Mouse (Mus musculus) forebrain, embryonic 15.5 days (tissue): Measurements from ENCODE around the gene Cdkn3. TPM values are rescaled to one million over a fixed set of nuclear protein-coding genes. Genes with fewer than 3 reads are reported as not detected.
"Not testable (repeated sequence)": the region's sequence is repeated elsewhere in the genome, so short reads cannot be mapped to it uniquely, and the experiment has no call there.

ENCODE experiments used
- ATAC-seq: fragments of 200-750 bp; cut with Nextera tagmentation; replicated peaks from 2 replicates; pipeline ENCODE4 v1.8.0; 2017; ENCODE audit warnings: mild to moderate bottlenecking, moderate TSS enrichment, moderate library complexity
- H3K27ac ChIP-seq: fragments of 300-500 bp; sonication (generic); replicated peaks from 2 replicates; pipeline ENCODE4 v1.5.1; 2015; ENCODE audit warnings: mild to moderate bottlenecking, inconsistent platforms
- H3K27me3 ChIP-seq: fragments of 300-500 bp; sonication (generic); 2 replicates; pipeline ENCODE4 v1.6.1; 2015; ENCODE audit warnings: inconsistent platforms
- H3K36me3 ChIP-seq: fragments of 300-500 bp; sonication (generic); 2 replicates; pipeline ENCODE4 v1.6.1; 2015; ENCODE audit warnings: mild to moderate bottlenecking, inconsistent platforms
- H3K4me1 ChIP-seq: fragments of 300-500 bp; sonication (generic); 2 replicates; pipeline ENCODE4 v1.6.1; 2015; ENCODE audit warnings: inconsistent platforms
- H3K4me2 ChIP-seq: fragments of 300-500 bp; sonication (generic); replicated peaks from 2 replicates; pipeline ENCODE4 v1.6.1; 2015; ENCODE audit warnings: mild to moderate bottlenecking, inconsistent platforms
- H3K4me3 ChIP-seq: fragments of 300-500 bp; sonication (generic); 2 replicates; pipeline ENCODE4 v1.5.1; 2015; ENCODE audit warnings: mild to moderate bottlenecking, inconsistent platforms
- H3K9ac ChIP-seq: fragments of 300-500 bp; sonication (generic); replicated peaks from 2 replicates; pipeline ENCODE4 v1.6.1; 2015; ENCODE audit warnings: mild to moderate bottlenecking, inconsistent platforms
- H3K9me3 ChIP-seq: fragments of 300-500 bp; sonication (generic); 2 replicates; pipeline ENCODE4 v1.6.1; 2016; ENCODE audit warnings: inconsistent platforms
- WGBS: fragments of 180-500 bp; shearing (Covaris S2); methylation state at CpG from one replicate; pipeline ENCODE4 v1.1.7; 2015; ENCODE audit warnings: mixed read lengths; 5-methylcytosine and 5-hydroxymethylcytosine counted together
- polyA plus RNA-seq: library from polyadenylated mRNA; unstranded; fragments of >200 nt; fragmentation: Nextera tagmentation; extraction: Ambion mirVana; gene quantifications from 2 replicates; pipeline ENCODE4 v1.2.1, GENCODE M21; 2015

The Cdkn3 gene
- polyA plus RNA-seq, result 16.8 and 18.8 TPM in 2 replicates

DNA sequence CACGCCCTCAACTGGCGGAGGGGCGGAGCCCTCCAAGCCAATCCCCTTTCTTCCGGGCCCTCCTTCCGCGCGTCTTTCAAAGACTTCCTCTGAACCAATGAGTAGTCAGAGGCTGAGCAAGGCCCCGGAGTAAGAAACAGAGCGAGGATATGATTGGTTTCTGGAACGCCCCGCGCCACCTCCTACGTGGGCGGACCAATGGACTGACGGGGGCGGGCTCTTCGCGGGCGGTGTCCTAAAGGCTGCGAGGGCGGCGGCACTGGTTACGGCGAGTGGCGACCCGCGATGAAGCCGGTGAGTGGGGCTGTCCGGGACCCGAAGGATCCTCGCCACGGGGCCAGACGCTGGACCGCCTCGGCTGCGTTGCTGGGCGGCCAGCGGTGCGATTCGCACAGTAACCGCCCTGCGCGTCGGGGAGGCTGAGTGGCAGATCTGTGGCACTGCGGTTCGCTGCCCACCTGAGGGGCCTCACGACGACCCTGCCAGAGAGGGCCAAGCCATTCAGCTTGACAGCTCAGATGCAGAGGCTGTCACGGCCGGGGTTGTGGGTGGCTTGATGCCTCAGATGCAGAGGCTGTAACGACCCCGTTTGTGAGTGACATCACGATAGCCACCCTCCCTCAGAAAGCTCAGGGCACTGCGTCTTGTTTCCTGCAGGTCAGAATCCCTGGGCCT is at the start of gene Cdkn3:
Cdkn3 (plus strand) TSS at position 187 of the 675 bp plus-strand sequence.
- H3K4me1 ChIP-seq, result peaks cover 9% of the 10 kb centered on the region
- ATAC-seq, result peak; percentile 100
- H3K36me3 ChIP-seq, result no peaks in the 10 kb centered on the region
- peak within 1 kb of the TSS; percentile 94 for H3K4me2 ChIP-seq
- H3K9ac ChIP-seq, result peak within 1 kb of the TSS; percentile 65
- H3K27me3 ChIP-seq, result no peaks in the 10 kb centered on the region
- H3K27ac ChIP-seq, result no peak within 1 kb of the TSS
- no peaks in the 10 kb centered on the region for H3K9me3 ChIP-seq
- peak within 1 kb of the TSS; percentile 56 for H3K4me3 ChIP-seq
- WGBS, result under 1% methylated on average over 54 of the region's 54 CpGs

DNA sequence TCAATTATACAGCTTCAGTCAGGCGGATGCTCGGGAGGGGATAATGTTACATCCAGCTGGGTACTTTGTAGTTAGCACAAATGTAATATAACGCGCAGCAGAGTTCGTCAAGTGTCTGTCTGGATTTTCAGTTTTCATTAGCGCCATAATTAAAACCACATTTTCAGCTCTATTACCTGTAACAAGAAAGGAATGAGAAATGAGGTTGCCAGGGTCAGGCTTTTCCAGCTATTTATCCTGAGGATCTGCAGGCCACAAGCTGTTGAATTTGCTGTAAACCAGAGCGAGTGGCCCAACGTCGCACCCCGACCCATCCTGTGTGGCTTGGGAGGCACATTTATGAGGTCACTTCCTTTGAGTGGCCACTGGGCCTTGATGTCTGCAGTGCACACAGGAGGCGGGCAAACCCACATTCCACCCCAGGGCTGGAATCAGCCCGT is 41.8 kb upstream of the Cdkn3 start:
- H3K9me3 ChIP-seq, result no peaks in the 10 kb centered on the region
- no peak for ATAC-seq
- H3K9ac ChIP-seq, result no peak overlapping the region
- WGBS, result 49% methylated on average over 12 of the region's 12 CpGs
- no peaks in the 10 kb centered on the region for H3K4me1 ChIP-seq
- no peaks in the 10 kb centered on the region for H3K27me3 ChIP-seq
- H3K4me3 ChIP-seq, result no peak overlapping the region
- H3K36me3 ChIP-seq, result no peaks in the 10 kb centered on the region
- H3K4me2 ChIP-seq, result no peak overlapping the region
- no peak overlapping the region for H3K27ac ChIP-seq

DNA sequence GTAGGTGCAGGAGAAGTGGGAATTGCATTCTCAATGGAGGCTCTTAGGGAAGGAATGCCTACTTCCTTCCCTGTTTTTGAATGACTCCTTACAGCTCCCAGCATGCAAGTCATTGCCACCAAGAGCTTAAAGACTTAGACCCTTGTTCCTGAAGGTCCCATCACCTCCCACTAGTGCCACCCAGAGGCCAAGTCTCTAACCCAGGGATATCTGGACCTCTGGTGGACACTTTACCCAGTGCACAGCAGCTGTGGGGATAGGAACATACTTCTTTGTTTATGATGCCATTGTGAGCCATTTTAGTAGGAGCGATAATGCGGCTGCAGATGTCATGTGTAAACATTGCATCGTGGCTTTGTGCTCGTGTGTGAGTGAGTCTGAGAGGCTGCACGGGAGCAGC is 38.3 kb upstream of the Cdkn3 start:
- Histone ChIP-seq H3K27me3 (no peaks in the 10 kb centered on the region), H3K27ac (no peak overlapping the region), H3K9me3 (no peaks in the 10 kb centered on the region), H3K9ac (no peak overlapping the region), H3K4me1 (no peaks in the 10 kb centered on the region), H3K36me3 (no peaks in the 10 kb centered on the region), H3K4me3 (no peak overlapping the region), H3K4me2 (no peak overlapping the region)
- WGBS, result 71% methylated on average over 5 of the region's 5 CpGs
- ATAC-seq, result no peak

DNA sequence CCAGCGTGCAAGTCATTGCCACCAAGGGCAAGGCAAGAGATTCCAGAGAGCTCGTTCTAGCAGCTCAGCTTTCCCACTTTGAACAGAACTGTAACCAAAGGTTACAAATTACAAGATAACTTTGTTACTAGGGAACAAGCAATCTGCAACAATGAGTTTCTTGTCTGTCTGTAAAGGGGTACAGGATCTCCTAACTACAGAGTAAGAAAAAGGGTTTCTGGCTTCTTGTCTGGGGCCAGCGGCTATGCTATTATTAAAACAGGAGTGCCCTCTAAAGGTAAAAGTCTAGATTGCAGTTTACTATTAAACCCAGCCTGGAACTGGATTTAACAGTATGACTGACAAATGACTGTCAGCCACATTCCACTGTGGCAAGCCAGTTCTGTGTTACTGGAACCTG is 36.5 kb upstream of the Cdkn3 start:
- Histone ChIP-seq H3K27me3 (no peaks in the 10 kb centered on the region), H3K36me3 (no peaks in the 10 kb centered on the region), H3K9me3 (no peaks in the 10 kb centered on the region), H3K4me3 (no peak overlapping the region), H3K9ac (no peak overlapping the region), H3K4me1 (no peaks in the 10 kb centered on the region), H3K27ac (no peak overlapping the region), H3K4me2 (no peak overlapping the region)
- 35% methylated on average over 3 of the region's 3 CpGs for WGBS
- peak; percentile 55 for ATAC-seq

DNA sequence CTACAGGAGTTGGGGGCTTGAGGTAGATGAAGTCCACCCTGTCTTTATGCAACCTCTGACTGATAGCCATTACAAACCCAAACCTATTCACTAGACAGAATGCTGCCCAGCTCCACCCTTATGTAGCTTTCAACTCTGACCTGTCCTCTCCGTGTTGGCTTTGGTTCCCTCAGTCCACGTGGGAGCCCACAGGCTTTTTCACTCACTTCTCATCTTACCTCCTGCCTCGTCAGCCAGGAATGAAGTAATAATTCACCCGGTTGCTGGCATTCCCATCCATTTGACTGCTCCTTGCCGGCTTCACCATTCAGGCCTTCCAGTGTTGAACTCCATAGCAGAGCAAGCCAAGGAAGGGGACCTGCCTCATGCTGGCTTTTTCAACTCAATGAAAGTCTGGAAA is 35.4 kb upstream of the Cdkn3 start:
- Histone ChIP-seq H3K4me3 (no peak overlapping the region), H3K9ac (no peak overlapping the region), H3K27ac (no peak overlapping the region), H3K27me3 (no peaks in the 10 kb centered on the region), H3K4me2 (no peak overlapping the region), H3K9me3 (no peaks in the 10 kb centered on the region), H3K4me1 (no peaks in the 10 kb centered on the region), H3K36me3 (no peaks in the 10 kb centered on the region)
- no peak for ATAC-seq
- WGBS, result 54% methylated on average over 5 of the region's 5 CpGs

DNA sequence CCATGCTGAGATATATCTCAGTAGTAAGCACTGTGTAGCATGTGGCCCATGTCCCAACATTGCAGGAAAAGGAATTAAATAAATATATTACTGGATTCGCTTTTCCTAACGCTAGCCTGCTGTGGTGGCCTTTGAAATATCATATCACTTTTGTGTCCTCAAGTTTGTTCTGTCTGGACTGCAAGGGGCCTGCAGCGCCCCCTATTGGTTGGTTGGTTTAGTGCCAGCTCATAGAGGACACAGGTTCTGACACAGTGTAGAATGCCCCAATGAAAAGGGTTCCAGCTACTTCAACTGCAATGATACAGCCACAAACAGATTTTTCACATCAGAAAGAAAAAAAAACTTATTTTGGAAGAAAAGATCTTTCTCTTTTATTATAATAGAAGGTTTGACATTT is 34.6 kb upstream of the Cdkn3 start:
- 54% methylated on average over 3 of the region's 3 CpGs for WGBS
- H3K27ac ChIP-seq, result no peak overlapping the region
- no peak overlapping the region for H3K4me3 ChIP-seq
- no peak overlapping the region for H3K4me2 ChIP-seq
- H3K36me3 ChIP-seq, result no peaks in the 10 kb centered on the region
- H3K9me3 ChIP-seq, result no peaks in the 10 kb centered on the region
- H3K27me3 ChIP-seq, result no peaks in the 10 kb centered on the region
- ATAC-seq, result no peak
- H3K4me1 ChIP-seq, result no peaks in the 10 kb centered on the region
- no peak overlapping the region for H3K9ac ChIP-seq

DNA sequence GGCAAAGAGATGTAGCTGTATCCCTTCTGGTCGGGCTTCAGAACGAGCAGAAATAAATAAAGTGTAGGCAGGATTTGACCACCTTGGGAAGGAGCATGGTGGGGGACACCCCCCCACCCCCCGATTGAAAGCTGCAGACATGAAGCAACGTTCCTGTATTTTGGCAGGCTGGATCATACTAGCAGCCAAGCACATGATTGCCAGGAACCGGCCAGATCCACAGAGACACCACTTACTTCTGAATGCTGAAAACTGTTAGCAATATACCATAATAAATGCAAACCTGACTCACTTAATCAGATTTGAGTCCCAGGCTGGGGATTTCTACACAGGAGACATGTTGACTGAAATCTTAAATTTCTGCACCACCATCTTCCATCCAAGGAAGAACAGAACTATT is 26.1 kb upstream of the Cdkn3 start:
- WGBS, result 69% methylated on average over 5 of the region's 5 CpGs
- H3K9me3 ChIP-seq, result no peaks in the 10 kb centered on the region
- no peak overlapping the region for H3K27ac ChIP-seq
- H3K4me2 ChIP-seq, result no peak overlapping the region
- ATAC-seq, result no peak
- no peak overlapping the region for H3K9ac ChIP-seq
- H3K4me3 ChIP-seq, result no peak overlapping the region
- no peaks in the 10 kb centered on the region for H3K36me3 ChIP-seq
- no peaks in the 10 kb centered on the region for H3K27me3 ChIP-seq
- H3K4me1 ChIP-seq, result no peaks in the 10 kb centered on the region

DNA sequence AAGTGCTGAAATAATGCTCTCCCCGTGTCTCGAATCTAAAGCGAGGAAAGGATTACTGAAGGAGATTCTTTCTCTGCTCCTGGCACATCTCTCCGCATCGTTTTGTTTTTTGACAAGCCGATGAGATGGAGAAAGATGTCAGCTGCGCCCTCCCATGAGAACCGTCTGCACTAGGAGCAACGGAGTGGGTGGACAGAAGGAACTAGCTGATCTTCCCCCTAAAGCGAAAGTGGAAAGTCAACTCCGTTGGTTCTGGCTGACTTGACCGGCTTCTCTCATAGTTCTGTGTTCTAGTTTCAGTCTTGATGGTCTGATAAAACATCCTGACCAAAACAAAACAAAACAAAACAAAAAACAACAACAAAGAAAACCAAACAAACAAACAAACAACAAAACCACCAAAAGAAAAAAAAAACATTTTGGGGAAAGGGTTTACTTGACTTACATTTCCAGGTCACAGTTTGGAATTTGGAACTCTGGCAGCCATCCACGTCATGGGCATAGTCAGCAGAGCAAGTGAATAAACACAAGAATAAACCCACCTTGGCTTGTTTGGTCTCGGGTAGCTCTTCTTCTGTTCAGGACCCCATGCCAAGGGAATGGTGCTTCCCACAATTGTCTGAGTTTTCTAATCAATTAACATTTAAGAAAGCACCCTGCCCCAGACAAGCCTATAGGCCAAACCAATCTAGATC is 25.4 kb upstream of the Cdkn3 start:
- no peaks in the 10 kb centered on the region for H3K27me3 ChIP-seq
- H3K9me3 ChIP-seq, result no peaks in the 10 kb centered on the region
- H3K4me1 ChIP-seq, result no peaks in the 10 kb centered on the region
- H3K27ac ChIP-seq, result no peak overlapping the region
- H3K9ac ChIP-seq, result no peak overlapping the region
- no peak for ATAC-seq
- H3K4me3 ChIP-seq, result no peak overlapping the region
- no peak overlapping the region for H3K4me2 ChIP-seq
- 89% methylated on average over 14 of the region's 14 CpGs for WGBS
- H3K36me3 ChIP-seq, result no peaks in the 10 kb centered on the region

DNA sequence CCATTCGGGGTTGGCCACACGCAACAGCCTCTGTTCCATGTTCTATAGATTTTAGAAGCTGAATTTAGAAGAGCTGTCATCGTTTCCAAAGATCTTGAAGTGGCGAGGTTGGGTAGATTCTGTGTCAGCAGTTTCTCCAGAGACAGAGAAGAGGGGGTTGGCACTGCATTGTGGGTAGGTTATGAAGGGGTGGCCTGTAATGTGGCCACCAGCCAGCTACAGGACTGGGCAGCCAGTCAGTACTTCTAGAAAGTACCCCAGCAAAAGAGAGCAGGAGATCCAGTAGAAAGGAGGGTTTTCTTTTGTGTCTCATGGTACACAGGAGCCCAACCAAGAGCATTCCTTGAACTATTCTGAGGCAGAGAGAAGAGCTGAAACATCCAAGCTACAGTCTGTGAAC is 24.0 kb upstream of the Cdkn3 start:
- Histone ChIP-seq H3K4me1 (no peaks in the 10 kb centered on the region), H3K9ac (no peak overlapping the region), H3K4me2 (no peak overlapping the region), H3K27ac (no peak overlapping the region), H3K36me3 (no peaks in the 10 kb centered on the region), H3K4me3 (no peak overlapping the region), H3K27me3 (no peaks in the 10 kb centered on the region), H3K9me3 (no peaks in the 10 kb centered on the region)
- WGBS, result 86% methylated on average over 4 of the region's 4 CpGs
- no peak for ATAC-seq

DNA sequence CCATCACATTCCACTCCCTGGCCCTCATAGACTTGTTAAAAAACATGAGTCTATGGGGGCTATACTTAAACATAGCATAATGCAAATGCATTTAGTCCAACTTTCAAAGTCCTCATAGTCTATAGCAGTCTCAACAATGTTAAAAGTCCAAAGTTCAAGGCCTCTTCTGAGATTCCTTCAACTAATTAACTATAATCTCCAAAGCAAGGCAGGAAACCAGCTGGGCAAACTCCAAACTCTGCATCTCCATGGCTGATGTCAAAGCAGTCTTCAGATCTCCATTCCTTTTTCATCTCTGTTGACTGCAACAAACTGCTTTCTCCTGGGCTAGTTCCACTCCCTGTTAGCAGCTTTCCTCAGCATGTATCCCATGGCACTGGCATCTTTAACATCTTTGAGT is 23.0 kb upstream of the Cdkn3 start:
- H3K27ac ChIP-seq, H3K9ac ChIP-seq, H3K27me3 ChIP-seq, H3K4me1 ChIP-seq, ATAC-seq, H3K36me3 ChIP-seq, H3K4me3 ChIP-seq, H3K9me3 ChIP-seq, H3K4me2 ChIP-seq: not testable (repeated sequence)

DNA sequence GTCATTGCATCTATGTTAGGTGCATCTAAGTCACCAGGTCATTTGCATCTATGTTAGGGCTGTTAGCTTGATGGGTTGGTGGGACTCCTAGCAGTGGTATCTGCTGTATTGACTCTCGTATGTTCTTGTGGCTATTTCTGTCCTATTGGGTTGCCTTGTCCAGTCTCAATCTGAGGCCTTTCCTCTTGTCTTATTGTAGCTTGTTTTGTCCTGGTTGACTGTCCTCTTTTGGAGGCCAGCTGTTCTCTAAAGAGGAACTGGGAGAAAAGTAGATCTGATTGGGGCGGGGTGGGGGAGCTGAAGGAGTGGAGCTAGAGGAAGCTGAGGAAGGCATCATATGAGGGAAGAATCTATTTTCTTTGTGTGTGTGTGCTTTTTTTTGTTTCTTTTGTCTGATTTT is 17.7 kb upstream of the Cdkn3 start:
- H3K27ac ChIP-seq, result no peak overlapping the region
- no peak overlapping the region for H3K4me3 ChIP-seq
- H3K9ac ChIP-seq, result no peak overlapping the region
- H3K4me1 ChIP-seq, result no peaks in the 10 kb centered on the region
- WGBS, result 83% methylated on average over 2 of the region's 2 CpGs
- H3K27me3 ChIP-seq, result no peaks in the 10 kb centered on the region
- H3K4me2 ChIP-seq, result no peak overlapping the region
- ATAC-seq, result no peak
- H3K36me3 ChIP-seq, result no peaks in the 10 kb centered on the region
- no peaks in the 10 kb centered on the region for H3K9me3 ChIP-seq

DNA sequence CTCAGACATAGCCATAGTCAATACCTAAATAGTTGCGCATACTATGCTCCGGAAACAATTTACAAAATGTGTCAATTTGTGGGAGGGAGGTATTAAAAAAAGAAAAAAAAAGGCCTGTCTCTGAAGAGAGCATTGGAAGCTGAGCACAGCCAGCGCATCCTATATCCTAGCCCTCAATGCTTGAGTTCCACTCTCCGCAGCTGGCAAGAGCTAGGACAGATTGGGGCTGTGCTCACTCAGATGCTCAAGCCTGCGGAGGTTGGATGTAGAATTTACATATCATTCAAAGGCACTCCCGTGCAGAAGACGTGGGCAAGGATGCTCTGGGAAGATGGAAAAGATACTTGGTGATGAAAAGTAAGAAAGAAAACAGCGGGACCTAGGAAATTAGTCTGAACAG is 14.9 kb upstream of the Cdkn3 start:
- Histone ChIP-seq H3K4me1 (no peaks in the 10 kb centered on the region), H3K4me2 (no peak overlapping the region), H3K9ac (no peak overlapping the region), H3K4me3 (no peak overlapping the region), H3K27ac (no peak overlapping the region), H3K36me3 (no peaks in the 10 kb centered on the region), H3K9me3 (no peaks in the 10 kb centered on the region), H3K27me3 (no peaks in the 10 kb centered on the region)
- 89% methylated on average over 8 of the region's 8 CpGs for WGBS
- no peak for ATAC-seq

DNA sequence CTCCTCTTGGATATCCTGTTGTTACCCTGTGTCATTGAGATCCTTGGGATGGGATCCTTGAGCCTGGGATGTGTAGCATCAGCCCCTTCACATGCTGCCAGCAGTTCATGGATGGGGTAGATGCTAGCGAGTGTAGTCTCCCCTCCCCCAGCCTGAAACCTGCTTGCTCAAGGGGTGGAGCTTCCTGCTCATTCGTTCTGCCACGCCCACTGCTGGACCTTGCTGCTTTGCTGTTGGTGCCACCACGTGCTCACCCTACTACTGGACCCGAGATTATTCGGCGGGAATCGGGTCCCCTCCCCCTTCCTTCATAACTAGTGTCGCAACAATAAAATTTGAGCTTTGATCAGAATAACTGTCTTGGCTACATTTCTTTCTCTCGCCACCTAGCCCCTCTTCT is 6.0 kb upstream of the Cdkn3 start:
- 75% methylated on average over 10 of the region's 10 CpGs for WGBS
- not testable (repeated sequence) for H3K9ac ChIP-seq, H3K27ac ChIP-seq, H3K4me2 ChIP-seq, H3K36me3 ChIP-seq, H3K27me3 ChIP-seq, H3K9me3 ChIP-seq, H3K4me1 ChIP-seq, ATAC-seq, H3K4me3 ChIP-seq
